Mouse (Mus musculus) heart, postnatal 0 days (tissue): ENCODE data around the gene Chtf18.
"Not testable (repeated sequence)": the region's sequence is repeated elsewhere in the genome, so short reads cannot be mapped to it uniquely, and the experiment has no call there.

Experiments used
- CTCF ChIP-seq: IDR thresholded peaks from 2 replicates; pipeline ENCODE4 v1.5.1; 2016; ENCODE audit warnings: antibody characterized with exemption, control low read depth, low read depth
- EP300 ChIP-seq: IDR thresholded peaks from 2 replicates; pipeline ENCODE4 v1.6.1; 2016; ENCODE audit warnings: antibody characterized with exemption, low read depth

DNA sequence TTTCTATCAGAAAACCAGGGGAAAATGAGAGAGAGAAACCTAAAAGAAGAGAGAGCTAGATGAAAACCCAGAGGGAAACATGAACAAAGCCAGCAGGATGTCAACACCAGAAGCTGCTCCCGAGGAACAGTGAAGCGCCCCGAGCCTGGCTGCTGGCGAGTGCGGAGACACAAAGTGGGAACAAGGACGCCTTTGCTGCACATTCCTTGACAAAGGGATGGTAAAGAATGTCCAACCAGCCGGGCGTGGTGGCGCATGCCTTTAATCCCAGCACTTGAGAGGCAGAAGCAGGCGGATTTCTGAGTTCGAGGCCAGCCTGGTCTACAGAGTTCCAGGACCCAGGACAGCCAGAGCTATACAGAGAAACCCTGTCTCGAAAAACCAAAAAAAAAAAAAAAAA is 14.3 kb upstream of the Chtf18 start:
- not testable (repeated sequence) for TF ChIP-seq EP300, CTCF
